ENCODE assay signal across 10 mouse cellular contexts in the genomic region with DNA sequence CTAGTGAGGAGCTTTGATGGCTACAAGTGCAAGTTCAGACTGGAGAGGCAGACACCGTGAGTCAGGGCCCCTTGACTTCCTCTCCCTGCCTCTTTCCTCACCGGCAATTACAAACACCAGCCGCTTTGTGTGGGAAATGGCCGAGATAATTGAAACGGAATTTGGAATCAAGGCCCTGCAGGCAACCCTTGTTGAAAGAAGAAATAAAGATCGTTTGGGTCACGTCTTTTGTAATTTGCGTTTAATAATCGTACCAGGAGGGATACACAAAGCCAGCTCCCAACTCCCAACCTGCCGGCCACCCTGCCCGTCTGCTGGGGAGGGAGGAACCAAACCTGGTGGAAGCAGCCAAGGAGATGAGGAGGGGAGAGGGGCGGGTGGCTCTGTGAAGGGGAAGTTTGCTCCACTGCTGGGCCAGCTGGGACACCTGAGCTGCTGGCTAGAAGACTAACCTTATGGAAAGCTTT.
A peak's percentile ranks its signal among the peaks of the same experiment; 100 is the strongest.
DNase-seq lines count a peak whose midpoint lies in the region; ATAC-seq and TF ChIP-seq lines count a peak whose summit lies in the region.
"Had no signal": no experiment of that assay in that cellular context is flagged by ENCODE, and none has a peak within 500 bp of the region (broad histone marks: within the 10 kb centered on the region; RNA-seq: fewer than 3 reads in every experiment).

No protein-coding gene starts in this region.

- no peak overlapping the region for H3K4me2 ChIP-seq in forebrain, embryonic 15.5 days (replicated peaks)
- H3K4me2 ChIP-seq in kidney, embryonic 16.5 days (replicated peaks; ENCODE audit: low read depth, low read length), result 0 out of 2 replicates have a peak overlapping the region, but pooled peaks have one; percentile 2
- H3K4me2 ChIP-seq in limb, embryonic 12.5 days, result peak overlapping the region; percentile 44

- intact Hi-C loops in left cerebral cortex, postnatal 25 days (cut with DNase I), result no loop called here

- H3K9ac ChIP-seq in forebrain, embryonic 15.5 days (replicated peaks), result no peak overlapping the region
- H3K9ac ChIP-seq in kidney, embryonic 16.5 days (replicated peaks; ENCODE audit: low read length), result no peak overlapping the region
- H3K9ac ChIP-seq in limb, embryonic 12.5 days (replicated peaks), result 0 out of 2 replicates have a peak overlapping the region, but pooled peaks have one; percentile 34
- H3K9ac ChIP-seq: liver, postnatal 0 days had no signal

- H3K27ac ChIP-seq in forebrain, embryonic 10.5 days, result peak overlapping the region; percentile 76
- no peak overlapping the region for H3K27ac ChIP-seq in forebrain, embryonic 15.5 days (replicated peaks)
- H3K27ac ChIP-seq in kidney, embryonic 16.5 days (ENCODE audit: low read length), result no peak overlapping the region; the same call in 1 of the 2 replicates
- H3K27ac ChIP-seq in limb, embryonic 12.5 days, result peak overlapping the region; percentile 83
- no peak overlapping the region for H3K27ac ChIP-seq in layer of hippocampus, adult 2 months

- H3K36me3 ChIP-seq in forebrain, embryonic 10.5 days (replicated peaks), result no peaks in the 10 kb centered on the region
- H3K36me3 ChIP-seq in forebrain, embryonic 15.5 days, result no peaks in the 10 kb centered on the region
- H3K36me3 ChIP-seq in kidney, embryonic 16.5 days (ENCODE audit: insufficient read depth, low read length), result no peaks in the 10 kb centered on the region
- H3K36me3 ChIP-seq in limb, embryonic 12.5 days, result no peaks in the 10 kb centered on the region

- H3K4me1 ChIP-seq in forebrain, embryonic 10.5 days, result peaks cover 58% of the 10 kb centered on the region
- peaks cover 51% of the 10 kb centered on the region for H3K4me1 ChIP-seq in forebrain, embryonic 15.5 days
- peaks cover 9% of the 10 kb centered on the region; the same call in 1 of the 2 replicates for H3K4me1 ChIP-seq in kidney, embryonic 16.5 days (ENCODE audit: insufficient read depth, low read length)
- peaks cover 50% of the 10 kb centered on the region for H3K4me1 ChIP-seq in limb, embryonic 12.5 days (replicated peaks)

- ATAC-seq in forebrain, embryonic 15.5 days (replicated peaks), result no peak
- 0 out of 2 replicates have a peak, but pooled peaks have one; percentile 40 for ATAC-seq in kidney, embryonic 16.5 days (ENCODE audit: low FRiP score, low TSS enrichment)
- 0 out of 2 replicates have a peak, but pooled peaks have one; percentile 22 for ATAC-seq in common myeloid progenitor, adult 5-6 weeks (replicated peaks; ENCODE audit: low read depth, poor library complexity, severe bottlenecking)
- no peak for ATAC-seq in limb, embryonic 12.5 days (ENCODE audit: insufficient number of reproducible peaks, insufficient read depth, low FRiP score, low TSS enrichment, low read depth)
- ATAC-seq: liver, postnatal 0 days had no signal

- DNase-seq in forebrain, embryonic 10.5 days (ENCODE audit: extremely low spot score, low spot score), result peak; percentile 46
- no peak for DNase-seq in kidney, adult 8-10 months
- no peak for DNase-seq in layer of hippocampus, adult 2 months (ENCODE audit: low spot score in 2 of 2)
- DNase-seq in left cerebral cortex, postnatal 25 days (ENCODE audit: low spot score in 2 of 2), result no peak
- DNase-seq: gastrocnemius, postnatal 14 days; liver, postnatal 0 days had no signal

- H3K4me3 ChIP-seq in forebrain, embryonic 10.5 days, result peak overlapping the region; percentile 2; the same call in 1 of the 2 replicates
- H3K4me3 ChIP-seq in forebrain, embryonic 15.5 days, result no peak overlapping the region
- H3K4me3 ChIP-seq in kidney, embryonic 16.5 days (ENCODE audit: low read length), result no peak overlapping the region
- no peak overlapping the region for H3K4me3 ChIP-seq in limb, embryonic 12.5 days (replicated peaks)
- H3K4me3 ChIP-seq in layer of hippocampus, adult 2 months, result no peak overlapping the region

- no peaks in the 10 kb centered on the region for H3K9me3 ChIP-seq in forebrain, embryonic 10.5 days
- H3K9me3 ChIP-seq in forebrain, embryonic 15.5 days, result no peaks in the 10 kb centered on the region
- no peaks in the 10 kb centered on the region for H3K9me3 ChIP-seq in kidney, embryonic 16.5 days (ENCODE audit: low read length)
- no peaks in the 10 kb centered on the region for H3K9me3 ChIP-seq in limb, embryonic 12.5 days

- no peak for TF ChIP-seq CTCF in layer of hippocampus, adult 2 months (conservative IDR thresholded peaks at IDR 0.05)

- 9% methylated on average over 12 of the region's 12 CpGs for WGBS in forebrain, embryonic 10.5 days
- WGBS in forebrain, embryonic 15.5 days, result 5% methylated on average over 12 of the region's 12 CpGs
- 14% methylated on average over 12 of the region's 12 CpGs for WGBS in kidney, embryonic 16.5 days
- 3% methylated on average over 12 of the region's 12 CpGs for WGBS in limb, embryonic 12.5 days

- peaks cover 48% of the 10 kb centered on the region for H3K27me3 ChIP-seq in forebrain, embryonic 10.5 days (ENCODE audit: poor library complexity, severe bottlenecking)
- no peaks in the 10 kb centered on the region for H3K27me3 ChIP-seq in forebrain, embryonic 15.5 days
- H3K27me3 ChIP-seq in kidney, embryonic 16.5 days (ENCODE audit: insufficient read depth, low read length), result peaks cover 3% of the 10 kb centered on the region; the same call in 1 of the 2 replicates
- no peaks in the 10 kb centered on the region for H3K27me3 ChIP-seq in limb, embryonic 12.5 days

Comparison
In these comparisons a context has a peak if more than half of its experiments do, and no peak if none do; other contexts are left out.
1. H3K27ac ChIP-seq: peak in forebrain, embryonic 10.5 days (single experiment) and limb, embryonic 12.5 days (single experiment); none in forebrain, embryonic 15.5 days (single experiment), kidney, embryonic 16.5 days (single experiment) and layer of hippocampus, adult 2 months (single experiment).
2. ATAC-seq: peak in kidney, embryonic 16.5 days (single experiment) and common myeloid progenitor, adult 5-6 weeks (single experiment); none in forebrain, embryonic 15.5 days (single experiment) and limb, embryonic 12.5 days (single experiment).